Mouse (Mus musculus): ENCODE results near the gene D430041D05Rik.

- TF ChIP-seq GATA1 (IDR thresholded peaks at IDR 0.05; ENCODE audit: low read length): no peak
- TF ChIP-seq TAL1 (IDR thresholded peaks at IDR 0.05; ENCODE audit: low read length): no peak
These were observed 301.3 kb downstream of the D430041D05Rik start for GRCm38 (mm10) chr2:104109528-104109927.

Data from erythroblast, embryonic 14.5 days (primary cell).